Mouse (Mus musculus) midbrain, postnatal 0 days (tissue): ENCODE results near the gene Nr2f2. TPM values are rescaled to one million over a fixed set of nuclear protein-coding genes. Genes with fewer than 3 reads are reported as not detected.
A peak's percentile ranks its signal among the peaks of the same experiment; 100 is the strongest.

Experiments
- ATAC-seq: fragments of 200-750 bp; cut with Nextera tagmentation; 2 replicates; pipeline ENCODE4 v1.8.0; 2017; ENCODE audit warnings: moderate number of reproducible peaks, mild to moderate bottlenecking, moderate TSS enrichment, moderate library complexity; ENCODE audit not compliant: low FRiP score
- DNase-seq: peaks from one replicate; pipeline ENCODE4 v3.0.0-alpha.2; 2015; ENCODE audit warnings: low spot score
- H3K27ac ChIP-seq: fragments of 300-500 bp; sonication (generic); 2 replicates; pipeline ENCODE4 v1.5.1; 2014; ENCODE audit warnings: low read depth, mild to moderate bottlenecking, low read length, mixed read lengths
- H3K27me3 ChIP-seq: fragments of 300-500 bp; sonication (generic); 2 replicates; pipeline ENCODE4 v1.6.1; 2014; ENCODE audit warnings: low read length, control low read depth, mixed read lengths; ENCODE audit not compliant: insufficient read depth
- H3K36me3 ChIP-seq: fragments of 300-500 bp; sonication (generic); 2 replicates; pipeline ENCODE4 v1.6.1; 2014; ENCODE audit warnings: low read length, control low read depth, mixed read lengths; ENCODE audit not compliant: insufficient read depth
- H3K4me1 ChIP-seq: fragments of 300-500 bp; sonication (generic); 2 replicates; pipeline ENCODE4 v1.6.1; 2014; ENCODE audit warnings: mild to moderate bottlenecking, control low read depth, antibody characterized with exemption, low read length, mixed read lengths; ENCODE audit not compliant: insufficient read depth
- H3K4me2 ChIP-seq: fragments of 300-500 bp; sonication (generic); 2 replicates; pipeline ENCODE4 v1.6.1; 2014; ENCODE audit warnings: low read depth, mild to moderate bottlenecking, low read length, mixed read lengths; ENCODE audit not compliant: poor library complexity, severe bottlenecking
- H3K4me3 ChIP-seq: fragments of 300-500 bp; sonication (generic); 2 replicates; pipeline ENCODE4 v1.5.1; 2014; ENCODE audit warnings: low read depth, mild to moderate bottlenecking, low read length, moderate library complexity
- H3K9ac ChIP-seq: fragments of 300-500 bp; sonication (generic); replicated peaks from 2 replicates; pipeline ENCODE4 v1.6.1; 2014; ENCODE audit warnings: mild to moderate bottlenecking, low read length, moderate library complexity, mixed read lengths; ENCODE audit not compliant: poor library complexity, severe bottlenecking
- H3K9me3 ChIP-seq: fragments of 300-500 bp; sonication (generic); 2 replicates; pipeline ENCODE4 v1.6.1; 2016; ENCODE audit warnings: low read length, control low read depth
- CTCF ChIP-seq: IDR thresholded peaks from 2 replicates; pipeline ENCODE4 v1.5.1; 2016; ENCODE audit warnings: antibody characterized with exemption, mild to moderate bottlenecking
- WGBS: fragments of 180-500 bp; shearing (Covaris S2); extraction: QIAGEN DNeasy Blood & Tissue Kit; methylation state at CpG from one replicate; pipeline ENCODE4 v1.1.7; 2014; 5-methylcytosine and 5-hydroxymethylcytosine counted together
- polyA plus RNA-seq: library from polyadenylated mRNA; unstranded; fragments of >200 nt; fragmentation: Nextera tagmentation; extraction: Ambion mirVana; gene quantifications from 2 replicates; pipeline ENCODE4 v1.2.1, GENCODE M21; 2015
- total RNA-seq: library from RNA; depleted of rRNA; stranded (reverse); fragments of >200 nt; gene quantifications from 2 replicates; pipeline ENCODE4 v1.2.3, GENCODE M21; 2014

The Nr2f2 gene
- total and polyA plus RNA-seq, 2 experiments from 2014 or later: 38.9 to 81.6 TPM

GRCm38 (mm10) chr7:70346951-70347617, 19.5 kb downstream of the Nr2f2 start:
- WGBS: 13% methylated on average over 20 of the region's 20 CpGs
- H3K4me3 ChIP-seq: no peak overlapping the region
- H3K27me3 ChIP-seq: peaks cover 49% of the 10 kb centered on the region
- 0 out of 2 replicates have a peak overlapping the region, but pooled peaks have one; percentile 42 for H3K9ac ChIP-seq
- H3K27ac ChIP-seq: peak overlapping the region; percentile 55
- no peak for TF ChIP-seq CTCF
- H3K36me3 ChIP-seq: no peaks in the 10 kb centered on the region
- ATAC-seq: no peak
- DNase-seq: no peak
- H3K4me1 ChIP-seq: no peaks in the 10 kb centered on the region
- H3K4me2 ChIP-seq: peak overlapping the region; percentile 65; the same call in 1 of the 2 replicates
- no peaks in the 10 kb centered on the region for H3K9me3 ChIP-seq

GRCm38 (mm10) chr7:70346010-70346536, 20.5 kb downstream of the Nr2f2 start:
- ATAC-seq: peak; percentile 64
- WGBS: 1% methylated on average over 35 of the region's 35 CpGs
- peak; percentile 95 for DNase-seq
- peak overlapping the region; percentile 61 for H3K4me2 ChIP-seq
- H3K4me3 ChIP-seq: peak overlapping the region; percentile 33
- peak; percentile 72 for TF ChIP-seq CTCF
- H3K27ac ChIP-seq: peak overlapping the region; percentile 55; the same call in 1 of the 2 replicates
- H3K36me3 ChIP-seq: no peaks in the 10 kb centered on the region
- H3K27me3 ChIP-seq: peaks cover 57% of the 10 kb centered on the region
- peak overlapping the region; percentile 24; the same call in 1 of the 2 replicates for H3K9ac ChIP-seq
- no peaks in the 10 kb centered on the region for H3K9me3 ChIP-seq
- no peaks in the 10 kb centered on the region for H3K4me1 ChIP-seq

GRCm38 (mm10) chr7:70343426-70343825, 23.1 kb downstream of the Nr2f2 start:
- no peaks in the 10 kb centered on the region for H3K4me1 ChIP-seq
- H3K4me2 ChIP-seq: no peak overlapping the region
- DNase-seq (no peak), ATAC-seq (no peak)
- no peak overlapping the region for H3K9ac ChIP-seq
- WGBS: 23% methylated on average over 5 of the region's 5 CpGs
- TF ChIP-seq CTCF: no peak
- H3K27ac ChIP-seq: no peak overlapping the region
- H3K27me3 ChIP-seq: peaks cover 83% of the 10 kb centered on the region
- H3K9me3 ChIP-seq: no peaks in the 10 kb centered on the region
- no peaks in the 10 kb centered on the region for H3K36me3 ChIP-seq
- H3K4me3 ChIP-seq: no peak overlapping the region

- 20% methylated on average over 8 of the region's 8 CpGs for WGBS
- DNase-seq (no peak), ATAC-seq (no peak)
- Histone ChIP-seq H3K27me3 (peaks cover 83% of the 10 kb centered on the region), H3K4me2 (no peak overlapping the region), H3K9ac (no peak overlapping the region), H3K27ac (no peak overlapping the region), H3K4me1 (no peaks in the 10 kb centered on the region), H3K9me3 (no peaks in the 10 kb centered on the region), H3K4me3 (no peak overlapping the region), H3K36me3 (no peaks in the 10 kb centered on the region)
- no peak for TF ChIP-seq CTCF
Measured at GRCm38 (mm10) chr7:70342771-70343170, 23.8 kb downstream of the Nr2f2 start.

- Histone ChIP-seq H3K27ac (no peak overlapping the region), H3K27me3 (peaks cover 83% of the 10 kb centered on the region)
Measured at GRCm38 (mm10) chr7:70342076-70342475, 24.5 kb downstream of the Nr2f2 start.

GRCm38 (mm10) chr7:70339998-70340630, 26.4 kb downstream of the Nr2f2 start:
- WGBS: 26% methylated on average over 12 of the region's 12 CpGs
- peaks cover 86% of the 10 kb centered on the region for H3K27me3 ChIP-seq
- no peaks in the 10 kb centered on the region for H3K4me1 ChIP-seq
- H3K27ac ChIP-seq: no peak overlapping the region
- DNase-seq: peak; percentile 1
- H3K4me3 ChIP-seq: no peak overlapping the region
- no peak overlapping the region for H3K9ac ChIP-seq
- no peak overlapping the region for H3K4me2 ChIP-seq
- no peaks in the 10 kb centered on the region for H3K36me3 ChIP-seq
- no peak for TF ChIP-seq CTCF
- ATAC-seq: no peak
- no peaks in the 10 kb centered on the region for H3K9me3 ChIP-seq

More at GRCm38 (mm10) chr7:70342076-70342475, 24.5 kb downstream of the Nr2f2 start:
- H3K4me3 ChIP-seq: no peak overlapping the region
- TF ChIP-seq CTCF: no peak
- DNase-seq (no peak), ATAC-seq (no peak)
- H3K4me1 ChIP-seq: no peaks in the 10 kb centered on the region
- 17% methylated on average over 2 of the region's 2 CpGs for WGBS
- H3K9me3 ChIP-seq: no peaks in the 10 kb centered on the region
- H3K4me2 ChIP-seq: no peak overlapping the region
- H3K36me3 ChIP-seq: no peaks in the 10 kb centered on the region
- H3K9ac ChIP-seq: no peak overlapping the region
